Mouse (Mus musculus) G1E (cell line): ENCODE measurements around the gene Gm20708. TPM values are rescaled to one million over a fixed set of nuclear protein-coding genes. Genes with fewer than 3 reads are reported as not detected.
A peak's percentile ranks its signal among the peaks of the same experiment; 100 is the strongest.

Source experiments
- ATAC-seq: 2 replicates; pipeline ENCODE4 v1.8.0; 2016; ENCODE audit warnings: mild to moderate bottlenecking; ENCODE audit not compliant: insufficient number of reproducible peaks, poor library complexity, low FRiP score, severe bottlenecking; ENCODE audit errors: extremely low read depth
- DNase-seq: peaks from one replicate; pipeline ENCODE4 v3.0.0; 2012; ENCODE audit warnings: low spot score
- H3K27me3 ChIP-seq: 2 replicates; pipeline ENCODE4 v1.6.1; 2012; ENCODE audit warnings: mild to moderate bottlenecking, low read length, inconsistent platforms; ENCODE audit not compliant: insufficient read depth
- H3K36me3 ChIP-seq: replicated peaks from 2 replicates; pipeline ENCODE3; 2012; ENCODE audit warnings: mild to moderate bottlenecking, inconsistent platforms
- H3K4me1 ChIP-seq: 2 replicates; pipeline ENCODE4 v1.6.1; 2012; ENCODE audit warnings: low read depth, low read length, inconsistent platforms, mixed read lengths; ENCODE audit not compliant: insufficient read depth
- H3K4me3 ChIP-seq: 2 replicates; pipeline ENCODE4 v1.5.1; 2012; ENCODE audit warnings: low read depth, mild to moderate bottlenecking, inconsistent platforms, low read length, moderate library complexity, mixed read lengths
- H3K9me3 ChIP-seq: replicated peaks from 2 replicates; pipeline ENCODE4 v1.6.1; 2012; ENCODE audit warnings: inconsistent platforms
- CTCF ChIP-seq: IDR thresholded peaks from 2 replicates; pipeline ENCODE4 v1.5.1; 2012; ENCODE audit warnings: low read depth, low read length, inconsistent platforms, mixed read lengths
- GATA1 ChIP-seq: IDR thresholded peaks from 2 replicates; pipeline ENCODE4 v1.6.1; 2012; ENCODE audit warnings: borderline replicate concordance, low read length, inconsistent platforms, mixed read lengths
- GATA2 ChIP-seq: IDR thresholded peaks from 2 replicates; pipeline ENCODE4 v1.6.1; 2012; ENCODE audit warnings: low read depth, low read length, inconsistent platforms, borderline replicate concordance
- POLR2AphosphoS5 ChIP-seq: IDR thresholded peaks from 2 replicates; pipeline ENCODE4 v1.6.1; 2012; ENCODE audit warnings: low read depth, low read length, inconsistent platforms; ENCODE audit not compliant: insufficient replicate concordance
- TAL1 ChIP-seq: conservative IDR thresholded peaks from 2 replicates; pipeline ENCODE4 v1.6.1; 2012; ENCODE audit warnings: low read depth, low read length, inconsistent platforms, mixed read lengths
- polyA plus RNA-seq: library from polyadenylated mRNA; stranded (reverse); fragments of >175 nt; gene quantifications from 2 replicates; pipeline ENCODE4 v1.2.3, GENCODE M21; 2012
- total RNA-seq, 2 experiments: library from RNA; stranded (forward) in 1 of 2; stranded (reverse) in 1 of 2; fragments of 200-1000 nt in 1 of 2; fragments of >200 nt in 1 of 2; fragmentation: Nextera tagmentation in 1 of 2; gene quantifications; 2 replicates each; pipeline ENCODE4 v1.2.3; 2014 to 2017

The Gm20708 gene
- total and polyA plus RNA-seq, 3 experiments = 0.09 to 8.7 TPM; not detected in 1

DNA sequence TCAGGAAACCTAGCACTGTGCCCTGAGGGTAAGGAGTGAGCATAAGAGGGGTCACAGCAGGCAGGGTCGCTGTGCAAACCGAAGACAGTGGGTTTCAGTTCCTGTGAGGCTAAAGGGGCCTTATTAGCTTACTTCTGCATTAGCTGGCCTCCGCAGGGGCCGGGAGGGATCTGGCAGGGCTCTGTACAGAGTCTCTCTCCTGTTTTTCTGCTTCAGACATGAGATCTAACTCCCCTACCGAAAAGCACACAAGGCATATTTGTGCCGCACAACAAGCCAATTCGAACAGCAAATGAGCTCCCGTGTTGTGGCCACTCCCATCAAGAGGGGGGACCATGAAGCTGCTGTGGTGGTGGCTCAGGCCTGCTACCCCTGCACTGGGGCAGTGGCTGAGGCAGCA, 69.4 kb downstream of the Gm20708 start:
- peaks cover 20% of the 10 kb centered on the region for H3K4me1 ChIP-seq
- H3K4me3 ChIP-seq = no peak overlapping the region
- peaks cover 74% of the 10 kb centered on the region for H3K27me3 ChIP-seq
- TF ChIP-seq TAL1 (no peak), GATA2 (no peak), CTCF (no peak), GATA1 (no peak), POLR2AphosphoS5 (no peak)
- no peaks in the 10 kb centered on the region for H3K36me3 ChIP-seq
- ATAC-seq (no peak), DNase-seq (no peak)
- no peaks in the 10 kb centered on the region for H3K9me3 ChIP-seq

- TF ChIP-seq TAL1 (no peak), GATA1 (no peak), CTCF (no peak), GATA2 (no peak), POLR2AphosphoS5 (no peak)
- Histone ChIP-seq H3K36me3 (no peaks in the 10 kb centered on the region), H3K4me1 (peaks cover 20% of the 10 kb centered on the region), H3K9me3 (no peaks in the 10 kb centered on the region), H3K27me3 (peaks cover 81% of the 10 kb centered on the region), H3K4me3 (no peak overlapping the region)
- ATAC-seq (no peak), DNase-seq (no peak)
These were observed 70.2 kb downstream of the Gm20708 start for GRCm38 (mm10) chr11:117879676-117880075.

GRCm38 (mm10) chr11:117880336-117880976, 71.0 kb downstream of the Gm20708 start:
- ATAC-seq (no peak), DNase-seq (no peak)
- H3K36me3 ChIP-seq = no peaks in the 10 kb centered on the region
- no peak for TF ChIP-seq CTCF
- no peak for TF ChIP-seq GATA2
- no peak for TF ChIP-seq POLR2AphosphoS5
- no peak for TF ChIP-seq GATA1
- no peak for TF ChIP-seq TAL1
- H3K4me1 ChIP-seq = peaks cover 20% of the 10 kb centered on the region
- no peak overlapping the region for H3K4me3 ChIP-seq
- peaks cover 76% of the 10 kb centered on the region for H3K27me3 ChIP-seq
- no peaks in the 10 kb centered on the region for H3K9me3 ChIP-seq

GRCm38 (mm10) chr11:117880977-117881358, 71.5 kb downstream of the Gm20708 start:
- ATAC-seq = peak; percentile 17; the same call in 1 of the 2 replicates

GRCm38 (mm10) chr11:117881787-117882186, 72.3 kb downstream of the Gm20708 start:
- ATAC-seq (peak; percentile 42; the same call in 1 of the 2 replicates), DNase-seq (no peak)
- Histone ChIP-seq H3K4me1 (peaks cover 20% of the 10 kb centered on the region), H3K36me3 (no peaks in the 10 kb centered on the region), H3K9me3 (no peaks in the 10 kb centered on the region), H3K27me3 (peaks cover 75% of the 10 kb centered on the region), H3K4me3 (no peak overlapping the region)
- TF ChIP-seq GATA1 (no peak), POLR2AphosphoS5 (no peak), CTCF (no peak), GATA2 (no peak), TAL1 (no peak)

More at GRCm38 (mm10) chr11:117880977-117881358, 71.5 kb downstream of the Gm20708 start:
- Histone ChIP-seq H3K36me3 (no peaks in the 10 kb centered on the region), H3K4me1 (peaks cover 20% of the 10 kb centered on the region), H3K9me3 (no peaks in the 10 kb centered on the region), H3K4me3 (peak overlapping the region; percentile 2; the same call in 1 of the 2 replicates), H3K27me3 (peaks cover 73% of the 10 kb centered on the region)
- no peak for DNase-seq
- no peak for TF ChIP-seq TAL1

GRCm38 (mm10) chr11:117882208-117882607, 72.7 kb downstream of the Gm20708 start:
- TF ChIP-seq GATA2 (no peak), POLR2AphosphoS5 (no peak), GATA1 (no peak), CTCF (no peak), TAL1 (no peak)
- Histone ChIP-seq H3K9me3 (no peaks in the 10 kb centered on the region), H3K4me3 (no peak overlapping the region), H3K27me3 (peaks cover 76% of the 10 kb centered on the region), H3K4me1 (peaks cover 20% of the 10 kb centered on the region), H3K36me3 (no peaks in the 10 kb centered on the region)
- ATAC-seq (no peak), DNase-seq (no peak)
